Mouse (Mus musculus): Measurements from ENCODE around the gene Cox6b2.

Cox6b2 gene

DNA sequence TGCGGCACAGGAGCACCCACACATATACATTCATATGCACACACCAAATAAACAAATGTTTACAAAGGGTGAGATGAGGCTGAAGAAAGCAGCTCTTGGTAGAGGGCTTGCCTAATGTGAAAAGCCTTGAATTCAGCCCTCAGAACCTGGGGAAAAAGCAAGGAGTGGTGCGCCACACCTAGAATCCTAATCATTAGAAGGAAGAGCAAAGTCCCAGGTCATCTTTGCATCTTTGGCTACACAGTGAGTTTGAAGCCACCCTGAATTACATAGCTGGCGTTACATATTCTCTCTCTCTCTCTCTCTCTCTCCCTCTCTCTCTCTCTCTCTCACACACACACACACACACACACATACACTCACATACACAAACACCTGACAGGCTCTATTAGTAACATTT, 33.6 kb downstream of the Cox6b2 start:
- no peak for DNase-seq (ENCODE audit: low read depth, low spot score)

DNA sequence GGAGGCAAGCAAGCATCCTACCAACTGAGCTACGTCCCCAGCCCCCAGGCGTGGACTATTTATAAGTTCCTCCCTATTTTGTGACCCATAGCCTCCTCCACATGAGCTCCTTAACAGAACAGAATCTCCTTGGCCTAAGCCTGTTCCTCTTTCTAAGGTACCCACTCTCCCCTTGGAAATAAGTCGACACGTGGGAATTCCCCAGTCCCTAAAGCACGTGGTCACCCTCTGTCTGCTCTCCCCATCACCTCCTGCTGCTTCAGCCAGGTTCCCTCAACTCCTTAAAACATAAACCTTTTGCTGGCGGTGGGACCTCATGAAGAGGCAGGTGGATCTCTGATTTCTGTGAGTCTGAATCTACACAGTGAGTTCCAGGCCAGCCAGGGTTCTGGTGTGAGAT, 35.9 kb downstream of the Cox6b2 start:
- DNase-seq (ENCODE audit: low read depth, low spot score), result peak; percentile 30

DNA sequence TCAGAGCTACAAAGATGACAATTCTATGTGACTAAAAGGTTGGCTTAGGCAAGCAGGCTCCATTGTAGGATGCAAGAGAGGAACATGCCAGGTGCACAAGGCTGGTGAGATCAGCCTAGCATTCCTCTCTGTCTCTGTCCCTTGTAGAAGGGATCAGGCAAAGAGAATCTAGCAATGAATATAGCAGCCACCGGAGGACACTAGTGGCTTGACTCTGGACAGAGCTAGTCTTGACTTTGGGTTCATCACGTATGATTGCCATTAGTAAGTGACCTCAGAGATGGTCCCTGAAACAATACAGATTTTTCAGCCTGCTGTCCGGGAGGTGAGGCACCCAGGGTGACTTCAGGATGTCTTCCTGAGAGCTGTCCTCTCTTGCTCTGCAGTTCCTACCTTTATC, 40.3 kb downstream of the Cox6b2 start:
- DNase-seq (ENCODE audit: low read depth, low spot score), result no peak

DNA sequence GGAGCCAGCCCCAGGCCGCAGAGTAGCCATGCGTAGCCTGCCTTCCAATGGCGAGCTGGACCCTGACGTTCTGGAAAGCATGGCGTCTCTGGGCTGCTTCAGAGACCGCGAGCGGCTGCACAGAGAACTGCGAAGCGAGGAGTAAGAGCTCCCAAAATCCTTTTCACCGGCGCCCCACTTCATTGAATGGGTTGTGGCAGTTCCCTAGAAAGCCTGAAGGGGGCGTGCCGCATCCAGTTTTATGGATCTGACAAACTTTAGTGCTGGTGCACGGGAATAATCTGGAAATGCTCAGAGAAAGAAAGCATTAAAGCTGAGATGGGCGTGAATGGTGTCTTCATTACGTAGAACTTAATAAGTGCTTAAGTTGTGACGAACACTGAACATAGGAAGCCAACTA, 47.8 kb downstream of the Cox6b2 start:
- peak; percentile 88 for DNase-seq (ENCODE audit: low read depth, low spot score)

DNA sequence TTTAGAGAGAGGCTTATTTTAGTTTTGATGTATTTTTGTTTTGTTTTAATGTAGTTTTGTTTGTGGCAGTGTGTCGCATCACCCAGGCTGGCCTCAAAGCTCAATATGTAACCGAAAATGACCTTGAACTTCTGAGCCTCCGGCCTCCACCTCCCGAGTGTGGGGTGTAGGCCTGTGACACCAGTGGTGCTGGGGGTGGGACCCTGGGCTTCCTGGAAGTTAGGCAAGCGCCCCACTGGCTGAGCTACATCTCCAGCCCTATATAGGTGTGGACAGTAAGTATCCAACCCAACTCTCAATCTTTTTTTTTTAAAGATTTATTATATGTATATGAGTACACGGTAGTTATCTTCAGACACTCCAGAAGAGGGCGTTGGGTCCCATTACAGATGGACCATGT, 49.7 kb downstream of the Cox6b2 start:
- DNase-seq (ENCODE audit: low read depth, low spot score), result peak; percentile 71

DNA sequence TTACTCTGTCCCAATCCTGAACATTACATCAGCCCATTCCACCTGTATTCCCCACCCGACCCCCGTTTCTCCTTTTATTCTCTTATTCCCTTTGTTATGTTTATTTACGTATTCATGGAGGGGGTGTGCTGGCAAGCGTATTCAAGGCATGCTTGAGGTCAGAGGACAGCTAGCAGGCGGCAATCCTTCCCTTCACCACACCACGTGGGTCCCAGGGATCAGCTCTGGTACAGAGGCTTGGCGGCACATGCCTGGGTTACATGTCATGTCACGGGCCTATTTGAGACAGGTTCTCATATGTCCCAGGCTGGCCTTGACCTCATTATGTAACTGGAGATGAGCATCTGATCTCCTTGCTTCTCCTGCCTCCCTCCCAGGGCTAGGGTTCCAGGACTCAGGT, 50.6 kb downstream of the Cox6b2 start:
- peak; percentile 94 for DNase-seq (ENCODE audit: low read depth, low spot score)
